Mouse (Mus musculus) bone marrow macrophage, adult 2 months (primary cell): ENCODE measurements around the gene Nps. TPM values are rescaled to one million over a fixed set of nuclear protein-coding genes. Genes with fewer than 3 reads are reported as not detected.

Experiments used
- H3K27ac ChIP-seq: 2 replicates; pipeline ENCODE4 v1.5.1; 2012; ENCODE audit warnings: low read depth, low read length; ENCODE audit not compliant: insufficient read depth
- H3K4me1 ChIP-seq: 2 replicates; pipeline ENCODE4 v1.6.1; 2012; ENCODE audit warnings: low read length; ENCODE audit not compliant: control insufficient read depth, insufficient read depth
- H3K4me3 ChIP-seq: 2 replicates; pipeline ENCODE4 v1.5.1; 2012; ENCODE audit warnings: mild to moderate bottlenecking, low read length, moderate library complexity; ENCODE audit not compliant: insufficient read depth
- CTCF ChIP-seq: IDR thresholded peaks from 2 replicates; pipeline ENCODE4 v1.5.1; 2012; ENCODE audit warnings: low read depth, mild to moderate bottlenecking, low read length, moderate library complexity
- POLR2A ChIP-seq: IDR thresholded peaks from 2 replicates; pipeline ENCODE4 v1.6.1; 2012; ENCODE audit warnings: mild to moderate bottlenecking, low read depth, low read length, borderline replicate concordance
- polyA plus RNA-seq: library from polyadenylated mRNA; stranded (reverse); fragments of >200 nt; gene quantifications from 2 replicates; pipeline ENCODE4 v1.2.4, GENCODE M21; 2012; ENCODE audit not compliant: missing spikeins, insufficient read depth, insufficient read length

Nps gene
- polyA plus RNA-seq, 1 experiment: not detected

DNA sequence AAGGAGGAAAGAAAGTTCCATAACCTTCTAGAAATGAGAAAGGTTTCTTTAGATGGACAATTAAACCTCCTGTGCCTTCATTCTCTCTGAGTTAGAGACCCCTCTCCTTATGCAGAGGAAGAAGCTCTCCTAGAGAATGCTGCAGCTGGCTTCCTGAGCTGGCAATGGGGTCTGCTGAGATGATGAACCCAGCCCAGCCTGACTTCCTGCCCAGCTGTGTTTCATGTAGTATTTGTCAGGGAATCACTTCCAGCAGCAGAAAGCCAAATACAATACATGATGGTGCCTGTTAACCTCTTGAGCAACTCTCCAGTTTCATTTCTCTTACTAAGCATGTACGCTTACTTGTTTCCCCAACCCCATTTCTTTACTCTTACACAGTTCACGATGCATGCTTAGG is 17.9 kb upstream of the Nps start:
- Histone ChIP-seq H3K4me3 (no peak overlapping the region), H3K27ac (no peak overlapping the region), H3K4me1 (no peaks in the 10 kb centered on the region)
- TF ChIP-seq POLR2A (no peak), CTCF (no peak)

DNA sequence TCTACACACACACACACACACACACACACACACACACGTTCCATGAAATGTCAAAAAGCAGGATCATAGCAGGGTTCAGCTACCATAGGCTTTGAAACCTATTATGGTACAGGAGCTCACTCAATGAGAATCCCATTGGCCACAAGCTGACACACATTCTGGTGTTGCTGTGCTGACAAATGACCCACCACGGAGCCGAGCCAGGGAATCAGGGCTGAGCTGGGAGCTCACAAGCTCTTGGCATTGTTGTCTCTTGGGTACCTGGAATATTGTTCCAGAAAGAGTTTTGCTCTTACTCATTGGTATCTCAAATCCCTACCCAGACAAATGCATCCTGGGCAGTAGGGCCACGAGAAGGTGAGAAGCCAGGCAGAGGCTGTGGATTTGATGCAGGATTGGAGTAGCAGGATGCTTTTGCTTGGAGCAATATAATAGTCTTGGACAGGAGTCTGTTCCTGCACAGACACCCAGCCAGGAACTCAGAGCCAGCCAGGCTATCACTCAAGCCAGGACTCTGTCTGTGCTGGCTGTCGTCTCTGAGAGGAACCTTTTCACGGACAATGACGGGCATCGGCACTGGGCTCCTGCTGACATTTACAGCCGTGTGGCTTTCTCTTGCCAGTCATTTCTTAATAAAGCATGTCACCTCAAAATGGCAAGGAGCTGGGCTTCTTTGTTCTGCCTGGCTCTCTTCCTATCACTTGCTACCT is 14.2 kb upstream of the Nps start:
- Histone ChIP-seq H3K4me3 (no peak overlapping the region), H3K4me1 (no peaks in the 10 kb centered on the region), H3K27ac (no peak overlapping the region)
- TF ChIP-seq CTCF: no peak
- TF ChIP-seq POLR2A: no peak

DNA sequence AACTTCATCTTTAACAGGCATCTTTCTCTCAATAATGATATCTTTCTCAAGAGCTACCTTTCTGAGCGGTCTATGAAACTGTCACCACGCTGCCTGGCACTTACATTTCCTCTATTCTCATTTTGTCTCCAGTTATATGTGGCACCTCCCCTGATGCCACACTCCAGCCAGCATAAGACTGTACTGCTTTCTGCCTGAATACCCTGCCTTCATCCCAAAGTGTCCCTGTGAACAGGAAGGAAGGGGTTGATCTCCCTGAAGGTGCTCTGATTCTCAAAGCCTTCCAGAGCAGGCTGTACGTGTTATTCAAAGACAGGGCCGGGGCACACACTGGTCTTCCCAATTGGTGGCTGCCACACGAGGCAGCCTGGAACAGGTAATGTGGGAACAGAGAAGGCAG is 12.1 kb upstream of the Nps start:
- Histone ChIP-seq H3K4me1 (no peaks in the 10 kb centered on the region), H3K27ac (no peak overlapping the region), H3K4me3 (no peak overlapping the region)
- TF ChIP-seq CTCF (no peak), POLR2A (no peak)

DNA sequence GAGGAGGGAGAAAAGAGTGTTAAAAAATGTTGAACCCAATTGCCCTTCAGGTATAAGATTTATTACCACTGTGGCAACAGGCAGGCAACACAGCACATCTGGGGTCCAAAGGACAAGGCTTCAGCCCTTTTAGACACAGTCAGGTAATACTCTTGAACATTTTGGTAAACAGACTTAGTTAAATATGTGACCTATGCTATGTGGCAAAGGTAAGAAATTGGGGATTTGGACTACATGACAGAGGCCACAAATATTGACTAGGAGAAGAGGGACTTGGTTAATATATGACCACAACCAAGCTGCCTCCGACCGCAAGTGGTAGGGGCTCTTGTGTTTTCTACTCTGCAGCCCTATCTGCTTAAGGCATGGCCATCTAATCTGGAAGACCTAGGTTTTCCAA is 5.3 kb upstream of the Nps start:
- Histone ChIP-seq H3K27ac (no peak overlapping the region), H3K4me3 (no peak overlapping the region), H3K4me1 (no peaks in the 10 kb centered on the region)
- TF ChIP-seq POLR2A (no peak), CTCF (no peak)

DNA sequence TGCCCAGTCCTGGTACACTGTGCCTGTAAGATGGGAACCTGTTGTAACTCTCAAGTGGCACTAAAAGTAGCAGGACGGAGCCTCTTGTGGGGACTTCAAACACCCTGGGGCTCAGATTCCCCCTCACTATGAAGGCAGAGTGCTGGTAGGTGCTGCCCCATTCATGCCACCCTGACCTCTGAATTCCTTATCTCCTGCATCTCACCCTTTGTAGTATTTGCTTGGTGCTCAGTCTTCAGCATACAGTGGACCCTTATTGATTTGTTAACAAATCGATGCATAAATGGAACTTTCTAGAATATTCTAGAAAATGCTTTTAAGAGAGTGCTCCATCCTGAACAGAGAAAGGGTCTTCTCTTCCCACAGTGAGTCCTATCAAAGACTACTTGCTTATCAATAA is 4.1 kb upstream of the Nps start:
- Histone ChIP-seq H3K4me1 (no peaks in the 10 kb centered on the region), H3K27ac (no peak overlapping the region), H3K4me3 (no peak overlapping the region)
- no peak for TF ChIP-seq CTCF
- TF ChIP-seq POLR2A: no peak

DNA sequence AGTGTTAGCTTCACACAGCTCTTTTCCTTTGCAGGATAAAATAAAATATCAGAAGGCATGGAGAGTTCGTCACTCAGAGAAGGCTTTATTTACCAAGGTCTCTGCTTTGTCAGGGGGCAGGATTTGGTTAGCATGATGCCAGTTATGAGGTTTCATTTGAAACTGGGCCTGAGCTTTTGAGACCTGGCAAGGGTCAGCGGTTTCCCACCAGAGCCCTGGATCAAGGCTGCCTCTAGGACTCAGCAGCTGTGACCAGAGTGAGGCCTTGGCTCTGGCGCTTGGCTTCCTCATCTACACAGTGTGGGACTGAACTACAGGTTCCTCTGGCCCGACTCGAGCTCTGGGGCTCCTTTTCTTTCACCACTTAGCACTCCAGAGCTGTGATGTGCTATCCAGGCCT is 12.5 kb downstream of the Nps start:
- H3K4me1 ChIP-seq: no peaks in the 10 kb centered on the region
- TF ChIP-seq POLR2A (no peak), CTCF (no peak)
- H3K4me3 ChIP-seq: no peak overlapping the region
- H3K27ac ChIP-seq: no peak overlapping the region

DNA sequence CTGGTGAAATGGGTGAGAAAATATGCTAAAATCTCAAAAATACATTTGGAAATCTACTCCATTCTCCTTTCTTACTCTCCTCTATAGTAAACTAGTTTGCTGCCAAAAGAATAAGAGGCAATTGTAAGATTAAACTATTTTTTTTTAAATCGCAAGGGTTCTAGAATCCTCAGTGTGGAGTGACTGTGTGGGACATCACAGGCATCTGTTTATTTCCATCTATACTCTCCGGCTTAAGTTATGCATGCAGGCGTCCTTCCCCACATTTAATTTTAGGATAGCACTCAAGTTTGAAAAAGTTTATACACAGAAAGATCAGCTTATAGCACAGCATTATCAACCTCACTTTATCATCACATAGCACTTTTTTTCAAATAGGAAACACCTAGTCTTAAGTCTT is 24.7 kb downstream of the Nps start:
- H3K27ac ChIP-seq: no peak overlapping the region
- no peak overlapping the region for H3K4me3 ChIP-seq
- TF ChIP-seq CTCF (no peak), POLR2A (no peak)
- H3K4me1 ChIP-seq: no peaks in the 10 kb centered on the region

DNA sequence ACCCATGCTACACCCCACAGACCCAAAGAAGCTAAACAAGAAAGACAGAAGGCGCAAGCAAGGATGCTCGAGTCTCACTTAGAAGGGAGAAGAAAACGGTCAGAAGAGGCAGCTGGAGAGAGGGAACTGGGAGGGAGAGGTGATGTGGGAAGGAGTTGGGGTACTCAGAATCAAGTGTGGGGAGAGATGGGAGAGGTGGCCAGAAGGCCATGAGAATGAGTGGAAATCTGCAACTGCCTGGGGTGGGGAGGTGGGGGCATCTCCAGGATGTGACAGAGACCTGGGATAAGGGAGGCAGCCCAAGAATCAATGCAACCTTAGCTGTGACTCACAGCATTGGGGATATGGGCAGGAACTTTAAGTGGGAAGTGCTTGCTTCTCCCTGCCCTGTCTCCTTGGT is 31.5 kb downstream of the Nps start:
- Histone ChIP-seq H3K4me1 (no peaks in the 10 kb centered on the region), H3K27ac (no peak overlapping the region), H3K4me3 (no peak overlapping the region)
- TF ChIP-seq POLR2A (no peak), CTCF (no peak)

DNA sequence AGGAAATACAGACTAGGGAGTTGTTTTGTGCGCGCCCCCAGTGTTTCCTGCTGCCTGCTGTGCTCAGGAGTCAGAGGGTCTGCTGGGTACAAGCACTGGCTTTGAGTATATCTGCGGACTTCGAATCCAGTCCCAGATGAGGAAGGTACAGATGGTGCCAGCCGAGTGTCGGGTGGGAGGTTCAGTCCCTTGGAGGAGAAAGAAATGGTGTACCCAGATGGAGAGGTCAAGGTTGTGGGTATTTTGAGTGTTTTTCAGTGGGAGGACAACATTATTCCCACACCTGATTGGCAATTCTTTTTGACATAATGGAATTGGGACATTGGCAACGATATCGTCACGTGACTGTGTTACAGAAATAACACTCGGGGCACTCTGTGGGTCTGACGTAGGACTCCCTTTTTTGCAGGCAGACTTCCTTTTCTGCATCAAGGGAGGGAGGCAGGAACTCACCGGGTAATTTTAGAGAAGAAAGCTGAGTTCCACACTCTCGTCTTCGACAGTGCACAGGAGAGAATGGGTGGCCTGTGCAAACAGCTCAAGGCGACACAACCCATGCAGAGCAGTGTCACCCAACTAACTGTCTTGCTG is 33.2 kb downstream of the Nps start:
- no peak for TF ChIP-seq CTCF
- TF ChIP-seq POLR2A: no peak
- Histone ChIP-seq H3K4me1 (no peaks in the 10 kb centered on the region), H3K27ac (no peak overlapping the region), H3K4me3 (no peak overlapping the region)

DNA sequence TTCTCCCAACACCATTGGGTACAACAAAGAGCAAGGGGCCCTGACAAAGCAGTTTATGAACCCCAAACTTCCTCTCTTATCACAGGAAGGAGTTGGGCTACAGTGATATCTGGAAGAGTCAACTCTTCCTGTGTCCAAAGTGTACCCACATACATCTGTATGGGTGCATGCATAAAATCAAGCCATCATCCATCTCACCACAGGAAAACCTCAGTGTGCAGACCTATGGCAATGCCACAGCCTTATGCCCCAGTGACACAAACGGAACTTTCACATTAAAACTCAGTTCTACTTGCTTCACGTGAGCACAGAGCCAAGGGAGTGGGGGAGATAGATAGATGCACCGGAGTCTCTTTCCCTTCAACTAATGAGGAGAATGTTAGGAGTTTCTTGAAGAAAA is 36.0 kb downstream of the Nps start:
- no peaks in the 10 kb centered on the region for H3K4me1 ChIP-seq
- no peak for TF ChIP-seq CTCF
- no peak overlapping the region for H3K27ac ChIP-seq
- H3K4me3 ChIP-seq: no peak overlapping the region
